Mouse (Mus musculus) stomach, embryonic 14.5 days (tissue): ENCODE results near the gene Cdkn2aip. TPM values are rescaled to one million over a fixed set of nuclear protein-coding genes. Genes with fewer than 3 reads are reported as not detected.

Experiments
- ATAC-seq: fragments of 200-750 bp; cut with Nextera tagmentation; 2 replicates; pipeline ENCODE4 v1.8.0; 2017; ENCODE audit warnings: low read depth, moderate TSS enrichment; ENCODE audit not compliant: insufficient number of reproducible peaks, insufficient read depth, low FRiP score
- H3K27ac ChIP-seq: fragments of 300-500 bp; sonication (generic); 2 replicates; pipeline ENCODE4 v1.5.1; 2014; ENCODE audit warnings: mild to moderate bottlenecking, low read length, moderate library complexity, mixed read lengths
- H3K27me3 ChIP-seq: fragments of 300-500 bp; sonication (generic); 2 replicates; pipeline ENCODE4 v1.6.1; 2014; ENCODE audit warnings: low read length, control low read depth, mixed read lengths; ENCODE audit not compliant: control insufficient read depth, insufficient read depth
- H3K36me3 ChIP-seq: fragments of 300-500 bp; sonication (generic); 2 replicates; pipeline ENCODE4 v1.6.1; 2014; ENCODE audit warnings: mild to moderate bottlenecking, control low read depth, low read length, moderate library complexity, mixed read lengths; ENCODE audit not compliant: control insufficient read depth, insufficient read depth
- H3K4me1 ChIP-seq: fragments of 300-500 bp; sonication (generic); 2 replicates; pipeline ENCODE4 v1.6.1; 2014; ENCODE audit warnings: low read length, control low read depth, mixed read lengths; ENCODE audit not compliant: control insufficient read depth, insufficient read depth
- H3K4me2 ChIP-seq: fragments of 300-500 bp; sonication (generic); replicated peaks from 2 replicates; pipeline ENCODE4 v1.6.1; 2014; ENCODE audit warnings: low read depth, low read length, control low read depth
- H3K4me3 ChIP-seq: fragments of 300-500 bp; sonication (generic); 2 replicates; pipeline ENCODE4 v1.5.1; 2014; ENCODE audit warnings: low read depth, low read length, control low read depth
- H3K9ac ChIP-seq: fragments of 300-500 bp; sonication (generic); replicated peaks from 2 replicates; pipeline ENCODE4 v1.6.1; 2014; ENCODE audit warnings: low read depth, mild to moderate bottlenecking, control low read depth, low read length, moderate library complexity, mixed read lengths
- H3K9me3 ChIP-seq: fragments of 300-500 bp; sonication (generic); 2 replicates; pipeline ENCODE4 v1.6.1; 2016; ENCODE audit warnings: low read depth, low read length, control low read depth; ENCODE audit not compliant: control insufficient read depth
- WGBS: fragments of 180-500 bp; shearing (Covaris S2); extraction: QIAGEN DNeasy Blood & Tissue Kit; methylation state at CpG from one replicate; pipeline ENCODE4 v1.1.7; 2014; 5-methylcytosine and 5-hydroxymethylcytosine counted together
- polyA plus RNA-seq: library from polyadenylated mRNA; unstranded; fragments of >200 nt; fragmentation: Nextera tagmentation; extraction: Ambion mirVana; gene quantifications from 2 replicates; pipeline ENCODE4 v1.2.1, GENCODE M21; 2014

Gene Cdkn2aip
- polyA plus RNA-seq, 1 experiment from 2014 or later: 23.7 TPM

- no peak overlapping the region for H3K9ac ChIP-seq
- no peaks in the 10 kb centered on the region for H3K9me3 ChIP-seq
- ATAC-seq: no peak
- 83% methylated on average over 7 of the region's 10 CpGs for WGBS
- no peak overlapping the region for H3K27ac ChIP-seq
- H3K36me3 ChIP-seq: no peaks in the 10 kb centered on the region
- H3K4me1 ChIP-seq: no peaks in the 10 kb centered on the region; the same call in 1 of the 2 replicates
- H3K4me2 ChIP-seq: no peak overlapping the region
- no peak overlapping the region for H3K4me3 ChIP-seq
- no peaks in the 10 kb centered on the region for H3K27me3 ChIP-seq
Observed at GRCm38 (mm10) chr8:47691831-47692230, 21.9 kb downstream of the Cdkn2aip start.

- WGBS: 54% methylated on average over 7 of the region's 7 CpGs
- Histone ChIP-seq H3K36me3 (no peaks in the 10 kb centered on the region), H3K27me3 (no peaks in the 10 kb centered on the region), H3K4me2 (peak overlapping the region; percentile 44; the same call in 1 of the 2 replicates), H3K9me3 (no peaks in the 10 kb centered on the region), H3K9ac (no peak overlapping the region), H3K27ac (no peak overlapping the region), H3K4me1 (no peaks in the 10 kb centered on the region; the same call in 1 of the 2 replicates), H3K4me3 (no peak overlapping the region)
- ATAC-seq: no peak
Observed at GRCm38 (mm10) chr8:47691303-47691702, 22.4 kb downstream of the Cdkn2aip start.

- peak overlapping the region; percentile 22; the same call in 1 of the 2 replicates for H3K9ac ChIP-seq
- H3K4me1 ChIP-seq: no peaks in the 10 kb centered on the region; the same call in 1 of the 2 replicates
- ATAC-seq: no peak
- H3K27me3 ChIP-seq: no peaks in the 10 kb centered on the region
- peak overlapping the region; percentile 44 for H3K4me2 ChIP-seq
- 9% methylated on average over 16 of the region's 16 CpGs for WGBS
- no peak overlapping the region for H3K27ac ChIP-seq
- H3K4me3 ChIP-seq: peak overlapping the region; percentile 8; the same call in 1 of the 2 replicates
- H3K9me3 ChIP-seq: no peaks in the 10 kb centered on the region
- H3K36me3 ChIP-seq: no peaks in the 10 kb centered on the region
Observed at GRCm38 (mm10) chr8:47690674-47691078, 23.1 kb downstream of the Cdkn2aip start.

- H3K36me3 ChIP-seq: no peaks in the 10 kb centered on the region
- H3K27me3 ChIP-seq: no peaks in the 10 kb centered on the region
- no peak overlapping the region for H3K9ac ChIP-seq
- H3K27ac ChIP-seq: no peak overlapping the region
- no peaks in the 10 kb centered on the region for H3K9me3 ChIP-seq
- 71% methylated on average over 12 of the region's 12 CpGs for WGBS
- H3K4me3 ChIP-seq: no peak overlapping the region
- ATAC-seq: no peak
- no peak overlapping the region for H3K4me2 ChIP-seq
- H3K4me1 ChIP-seq: no peaks in the 10 kb centered on the region; the same call in 1 of the 2 replicates
Observed at GRCm38 (mm10) chr8:47689704-47690326, 23.9 kb downstream of the Cdkn2aip start.

- no peaks in the 10 kb centered on the region for H3K9me3 ChIP-seq
- no peaks in the 10 kb centered on the region for H3K36me3 ChIP-seq
- no peaks in the 10 kb centered on the region for H3K27me3 ChIP-seq
- no peak overlapping the region for H3K9ac ChIP-seq
- WGBS: 76% methylated on average over 5 of the region's 5 CpGs
- no peak for ATAC-seq
- H3K4me3 ChIP-seq: no peak overlapping the region
- H3K27ac ChIP-seq: no peak overlapping the region
- no peaks in the 10 kb centered on the region for H3K4me1 ChIP-seq
- no peak overlapping the region for H3K4me2 ChIP-seq
Observed at GRCm38 (mm10) chr8:47684441-47684840, 29.3 kb downstream of the Cdkn2aip start.

- H3K9ac ChIP-seq: no peak overlapping the region
- H3K4me1 ChIP-seq: no peaks in the 10 kb centered on the region
- no peaks in the 10 kb centered on the region for H3K27me3 ChIP-seq
- 75% methylated on average over 9 of the region's 9 CpGs for WGBS
- ATAC-seq: no peak
- no peak overlapping the region for H3K27ac ChIP-seq
- H3K4me2 ChIP-seq: no peak overlapping the region
- no peaks in the 10 kb centered on the region for H3K36me3 ChIP-seq
- H3K9me3 ChIP-seq: no peaks in the 10 kb centered on the region
- H3K4me3 ChIP-seq: no peak overlapping the region
Observed at GRCm38 (mm10) chr8:47683994-47684393, 29.7 kb downstream of the Cdkn2aip start.

GRCm38 (mm10) chr8:47680306-47680705 is 33.4 kb downstream of the Cdkn2aip start:
- no peak overlapping the region for H3K4me3 ChIP-seq
- no peak overlapping the region for H3K4me2 ChIP-seq
- no peaks in the 10 kb centered on the region for H3K36me3 ChIP-seq
- no peak for ATAC-seq
- H3K27me3 ChIP-seq: no peaks in the 10 kb centered on the region
- no peak overlapping the region for H3K9ac ChIP-seq
- H3K9me3 ChIP-seq: no peaks in the 10 kb centered on the region
- H3K4me1 ChIP-seq: 0 out of 2 replicates have a peak, but pooled peaks cover 8% of the 10 kb centered on the region
- H3K27ac ChIP-seq: no peak overlapping the region
- WGBS: 88% methylated on average over 4 of the region's 4 CpGs

- Histone ChIP-seq H3K4me2 (no peak overlapping the region), H3K27me3 (no peaks in the 10 kb centered on the region), H3K9me3 (no peaks in the 10 kb centered on the region), H3K4me3 (no peak overlapping the region), H3K36me3 (no peaks in the 10 kb centered on the region), H3K9ac (no peak overlapping the region), H3K4me1 (0 out of 2 replicates have a peak, but pooled peaks cover 8% of the 10 kb centered on the region), H3K27ac (no peak overlapping the region)
- WGBS: 73% methylated on average over 1 of the region's 1 CpGs
- no peak for ATAC-seq
Observed at GRCm38 (mm10) chr8:47679603-47680002, 34.1 kb downstream of the Cdkn2aip start.

- H3K27ac ChIP-seq: no peak overlapping the region
- 53% methylated on average over 2 of the region's 2 CpGs for WGBS
- ATAC-seq: no peak
- no peaks in the 10 kb centered on the region for H3K36me3 ChIP-seq
- no peaks in the 10 kb centered on the region for H3K9me3 ChIP-seq
- peak overlapping the region; percentile 71 for H3K4me2 ChIP-seq
- 0 out of 2 replicates have a peak, but pooled peaks cover 8% of the 10 kb centered on the region for H3K4me1 ChIP-seq
- peak overlapping the region; percentile 97 for H3K4me3 ChIP-seq
- no peaks in the 10 kb centered on the region for H3K27me3 ChIP-seq
- no peak overlapping the region for H3K9ac ChIP-seq
Observed at GRCm38 (mm10) chr8:47676631-47677030, 37.1 kb downstream of the Cdkn2aip start.
